Mouse (Mus musculus): ENCODE results near the gene Stmn1. TPM values are rescaled to one million over a fixed set of nuclear protein-coding genes. Genes with fewer than 3 reads are reported as not detected.

Stmn1 gene
- polyA plus RNA-seq, 1 experiment from 2014 or later, result 1,246 TPM

- Histone ChIP-seq H3K36me3 (no peaks in the 10 kb centered on the region), H3K4me2 (no peak overlapping the region), H3K9me3 (no peaks in the 10 kb centered on the region), H3K27me3 (no peaks in the 10 kb centered on the region), H3K27ac (no peak overlapping the region), H3K4me3 (no peak overlapping the region), H3K4me1 (no peaks in the 10 kb centered on the region), H3K9ac (no peak overlapping the region)
- ATAC-seq (ENCODE audit: insufficient number of reproducible peaks, low FRiP score, low TSS enrichment, low read depth), result no peak
- WGBS, result 82% methylated on average over 5 of the region's 5 CpGs
Observed at GRCm38 (mm10) chr4:134461252-134461651, 6.9 kb upstream of the Stmn1 start.

- ATAC-seq (ENCODE audit: insufficient number of reproducible peaks, low FRiP score, low TSS enrichment, low read depth), result no peak
- no peak overlapping the region for H3K9ac ChIP-seq
- H3K4me1 ChIP-seq, result peaks cover 13% of the 10 kb centered on the region
- H3K9me3 ChIP-seq, result no peaks in the 10 kb centered on the region
- 0 out of 2 replicates have a peak, but pooled peaks cover 4% of the 10 kb centered on the region for H3K27me3 ChIP-seq
- no peak overlapping the region for H3K27ac ChIP-seq
- WGBS, result 50% methylated on average over 12 of the region's 12 CpGs
- peaks cover 2% of the 10 kb centered on the region for H3K36me3 ChIP-seq
- no peak overlapping the region for H3K4me3 ChIP-seq
- H3K4me2 ChIP-seq, result no peak overlapping the region
Observed at GRCm38 (mm10) chr4:134465789-134466188, 2.3 kb upstream of the Stmn1 start.

GRCm38 (mm10) chr4:134466381-134467262 is 1.5 kb upstream of the Stmn1 start:
- Histone ChIP-seq H3K27me3 (0 out of 2 replicates have a peak, but pooled peaks cover 4% of the 10 kb centered on the region), H3K27ac (no peak overlapping the region), H3K4me2 (peak overlapping the region; percentile 94), H3K36me3 (peaks cover 9% of the 10 kb centered on the region), H3K9me3 (no peaks in the 10 kb centered on the region), H3K9ac (no peak overlapping the region), H3K4me3 (peak overlapping the region; percentile 95; the same call in 1 of the 2 replicates), H3K4me1 (peaks cover 17% of the 10 kb centered on the region)
- 70% methylated on average over 11 of the region's 11 CpGs for WGBS
- ATAC-seq (ENCODE audit: insufficient number of reproducible peaks, low FRiP score, low TSS enrichment, low read depth), result no peak

- peaks cover 17% of the 10 kb centered on the region for H3K4me1 ChIP-seq
- peaks cover 18% of the 10 kb centered on the region for H3K36me3 ChIP-seq
- no peak for ATAC-seq (ENCODE audit: insufficient number of reproducible peaks, low FRiP score, low TSS enrichment, low read depth)
- H3K9ac ChIP-seq, result peak overlapping the region; percentile 74
- peak overlapping the region; percentile 94 for H3K4me2 ChIP-seq
- H3K4me3 ChIP-seq, result peak overlapping the region; percentile 95
- peak overlapping the region; percentile 23; the same call in 1 of the 2 replicates for H3K27ac ChIP-seq
- 0 out of 2 replicates have a peak, but pooled peaks cover 4% of the 10 kb centered on the region for H3K27me3 ChIP-seq
- H3K9me3 ChIP-seq, result no peaks in the 10 kb centered on the region
- under 1% methylated on average over 31 of the region's 31 CpGs for WGBS
Observed at GRCm38 (mm10) chr4:134467435-134468214, 495 bp upstream of the Stmn1 start.

GRCm38 (mm10) chr4:134468578-134469266 is 602 bp downstream of the Stmn1 start:
- under 1% methylated on average over 65 of the region's 68 CpGs for WGBS
- Histone ChIP-seq H3K27me3 (0 out of 2 replicates have a peak, but pooled peaks cover 4% of the 10 kb centered on the region), H3K27ac (peak overlapping the region; percentile 94), H3K36me3 (peaks cover 24% of the 10 kb centered on the region), H3K4me1 (peaks cover 17% of the 10 kb centered on the region), H3K4me3 (peak overlapping the region; percentile 95), H3K9me3 (no peaks in the 10 kb centered on the region), H3K4me2 (peak overlapping the region; percentile 94), H3K9ac (peak overlapping the region; percentile 74)
- ATAC-seq (ENCODE audit: insufficient number of reproducible peaks, low FRiP score, low TSS enrichment, low read depth), result peak; percentile 86

GRCm38 (mm10) chr4:134469341-134469796 is 1.2 kb downstream of the Stmn1 start:
- H3K27ac ChIP-seq, result peak overlapping the region; percentile 94
- 13% methylated on average over 6 of the region's 6 CpGs for WGBS

GRCm38 (mm10) chr4:134469985-134470384 is 1.9 kb downstream of the Stmn1 start:
- Histone ChIP-seq H3K4me1 (peaks cover 21% of the 10 kb centered on the region), H3K4me2 (peak overlapping the region; percentile 94; the same call in 1 of the 2 replicates), H3K36me3 (peaks cover 37% of the 10 kb centered on the region), H3K9ac (no peak overlapping the region), H3K9me3 (no peaks in the 10 kb centered on the region), H3K4me3 (peak overlapping the region; percentile 95), H3K27me3 (0 out of 2 replicates have a peak, but pooled peaks cover 4% of the 10 kb centered on the region), H3K27ac (no peak overlapping the region)
- ATAC-seq (ENCODE audit: insufficient number of reproducible peaks, low FRiP score, low TSS enrichment, low read depth), result no peak
- WGBS, result 58% methylated on average over 3 of the region's 3 CpGs

More at GRCm38 (mm10) chr4:134469341-134469796, 1.2 kb downstream of the Stmn1 start:
- no peak for ATAC-seq (ENCODE audit: insufficient number of reproducible peaks, low FRiP score, low TSS enrichment, low read depth)
- peak overlapping the region; percentile 95 for H3K4me3 ChIP-seq
- H3K27me3 ChIP-seq, result 0 out of 2 replicates have a peak, but pooled peaks cover 4% of the 10 kb centered on the region
- peak overlapping the region; percentile 94 for H3K4me2 ChIP-seq
- H3K9me3 ChIP-seq, result no peaks in the 10 kb centered on the region
- H3K4me1 ChIP-seq, result peaks cover 21% of the 10 kb centered on the region
- H3K36me3 ChIP-seq, result peaks cover 31% of the 10 kb centered on the region
- no peak overlapping the region for H3K9ac ChIP-seq

GRCm38 (mm10) chr4:134471469-134471868 is 3.3 kb downstream of the Stmn1 start:
- Histone ChIP-seq H3K9me3 (no peaks in the 10 kb centered on the region), H3K36me3 (peaks cover 52% of the 10 kb centered on the region), H3K27me3 (0 out of 2 replicates have a peak, but pooled peaks cover 4% of the 10 kb centered on the region), H3K4me1 (peaks cover 21% of the 10 kb centered on the region), H3K27ac (no peak overlapping the region), H3K9ac (no peak overlapping the region), H3K4me2 (no peak overlapping the region), H3K4me3 (no peak overlapping the region)
- ATAC-seq (ENCODE audit: insufficient number of reproducible peaks, low FRiP score, low TSS enrichment, low read depth), result no peak

GRCm38 (mm10) chr4:134473764-134474163 is 5.6 kb downstream of the Stmn1 start:
- H3K27me3 ChIP-seq, result no peaks in the 10 kb centered on the region
- peaks cover 19% of the 10 kb centered on the region for H3K4me1 ChIP-seq
- no peak overlapping the region for H3K4me2 ChIP-seq
- no peak for ATAC-seq (ENCODE audit: insufficient number of reproducible peaks, low FRiP score, low TSS enrichment, low read depth)
- peaks cover 60% of the 10 kb centered on the region for H3K36me3 ChIP-seq
- H3K9me3 ChIP-seq, result no peaks in the 10 kb centered on the region
- H3K9ac ChIP-seq, result no peak overlapping the region
- WGBS, result 73% methylated on average over 4 of the region's 4 CpGs
- H3K27ac ChIP-seq, result no peak overlapping the region
- H3K4me3 ChIP-seq, result no peak overlapping the region

GRCm38 (mm10) chr4:134474240-134474639 is 6.1 kb downstream of the Stmn1 start:
- Histone ChIP-seq H3K27ac (no peak overlapping the region), H3K4me3 (no peak overlapping the region), H3K27me3 (no peaks in the 10 kb centered on the region), H3K36me3 (peaks cover 60% of the 10 kb centered on the region), H3K9me3 (no peaks in the 10 kb centered on the region), H3K4me1 (peaks cover 19% of the 10 kb centered on the region), H3K4me2 (no peak overlapping the region), H3K9ac (no peak overlapping the region)
- ATAC-seq (ENCODE audit: insufficient number of reproducible peaks, low FRiP score, low TSS enrichment, low read depth), result no peak
- 61% methylated on average over 8 of the region's 8 CpGs for whole genome bisulfite sequencing

- no peak for ATAC-seq (ENCODE audit: insufficient number of reproducible peaks, low FRiP score, low TSS enrichment, low read depth)
- H3K27me3 ChIP-seq, result no peaks in the 10 kb centered on the region
- no peaks in the 10 kb centered on the region for H3K9me3 ChIP-seq
- H3K4me2 ChIP-seq, result no peak overlapping the region
- 82% methylated on average over 8 of the region's 8 CpGs for WGBS
- H3K4me3 ChIP-seq, result no peak overlapping the region
- no peak overlapping the region for H3K9ac ChIP-seq
- peaks cover 8% of the 10 kb centered on the region; the same call in 1 of the 2 replicates for H3K4me1 ChIP-seq
- H3K27ac ChIP-seq, result peak overlapping the region; percentile 43; the same call in 1 of the 2 replicates
- peaks cover 49% of the 10 kb centered on the region for H3K36me3 ChIP-seq
Observed at GRCm38 (mm10) chr4:134476899-134477298, 8.8 kb downstream of the Stmn1 start.
